Comparison of ENCODE assay signal across 8 mouse cellular contexts in the genomic region with DNA sequence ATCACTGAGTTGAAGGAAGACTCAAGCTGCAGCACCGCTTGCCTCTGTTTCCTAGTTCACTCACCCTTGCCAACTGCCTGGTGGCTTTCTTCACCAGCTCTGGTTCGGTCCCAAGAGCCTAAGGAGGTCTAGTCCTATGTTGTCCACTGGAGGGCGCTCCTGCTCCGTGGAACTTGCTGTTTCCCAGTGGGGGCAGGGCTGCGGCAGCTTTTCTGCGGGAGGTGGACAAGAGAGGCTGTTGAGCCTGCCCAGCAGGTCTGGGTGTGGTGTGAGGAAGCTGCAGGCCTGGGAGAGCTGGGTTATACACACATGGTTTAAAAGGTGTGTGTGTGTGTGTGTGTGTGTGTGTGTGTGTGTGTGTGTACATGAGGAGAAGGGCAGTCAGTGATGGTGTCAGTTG. TPM values are rescaled to one million over a fixed set of nuclear protein-coding genes. Genes with fewer than 3 reads are reported as not detected.
DNase-seq lines count a peak whose midpoint lies in the region; ATAC-seq and TF ChIP-seq lines count a peak whose summit lies in the region.

No protein-coding gene starts in this region.

- H3K4me1 ChIP-seq in hindbrain, embryonic 10.5 days (replicated peaks) = peaks cover 27% of the 10 kb centered on the region
- peaks cover 11% of the 10 kb centered on the region; the same call in 1 of the 2 replicates for H3K4me1 ChIP-seq in small intestine, adult 2 months (ENCODE audit: control insufficient read depth, insufficient read depth, insufficient read length, low read length)

- peaks cover under 1% of the 10 kb centered on the region; the same call in 1 of the 2 replicates for H3K27me3 ChIP-seq in hindbrain, embryonic 10.5 days (ENCODE audit: insufficient read depth, poor library complexity, severe bottlenecking)
- H3K27me3 ChIP-seq in small intestine, adult 2 months (ENCODE audit: control insufficient read depth, insufficient read depth, low read length) = no peaks in the 10 kb centered on the region

- ATAC-seq in megakaryocyte, adult 5-6 weeks (ENCODE audit: poor library complexity, severe bottlenecking) = peak; percentile 94
- ATAC-seq in erythroid progenitor cell, adult 5-6 weeks (replicated peaks; ENCODE audit: low FRiP score, poor library complexity, severe bottlenecking) = no peak

- no peaks in the 10 kb centered on the region for H3K9me3 ChIP-seq in hindbrain, embryonic 10.5 days

- peak; percentile 92; the same call in 1 of the 2 replicates for TF ChIP-seq CTCF in small intestine, adult 2 months (IDR thresholded peaks at IDR 0.05; ENCODE audit: extremely low read depth, insufficient read length, insufficient replicate concordance, low read depth, low read length)

- no peaks in the 10 kb centered on the region for H3K36me3 ChIP-seq in hindbrain, embryonic 10.5 days
- H3K36me3 ChIP-seq in small intestine, adult 2 months (ENCODE audit: control insufficient read depth, insufficient read depth, low read length) = no peaks in the 10 kb centered on the region

- peak; percentile 87 for DNase-seq in MN1 (ENCODE audit: low spot score)
- DNase-seq in brain, adult 2 months (ENCODE audit: low read depth, low spot score) = peak; percentile 86
- peak; percentile 69 for DNase-seq in fibroblast of lung, adult 2 months (ENCODE audit: low read depth)
- peak; percentile 80 for DNase-seq in hindbrain, embryonic 10.5 days (ENCODE audit: low spot score)
- DNase-seq in layer of hippocampus, adult 9-11 months = peak; percentile 71

- no peak for TF ChIP-seq POLR2A in small intestine, adult 2 months (IDR thresholded peaks at IDR 0.05; ENCODE audit: low read depth, low read length)

- no peak overlapping the region for H3K4me3 ChIP-seq in hindbrain, embryonic 10.5 days
- H3K4me3 ChIP-seq in small intestine, adult 2 months (ENCODE audit: low read depth, low read length) = no peak overlapping the region

- 6% methylated on average over 6 of the region's 6 CpGs for WGBS in hindbrain, embryonic 10.5 days
- 2% methylated on average over 6 of the region's 6 CpGs for WGBS in small intestine, adult 2 months

- H3K27ac ChIP-seq in hindbrain, embryonic 10.5 days = no peak overlapping the region
- H3K27ac ChIP-seq in small intestine, adult 2 months (ENCODE audit: insufficient read depth, low read depth, low read length) = no peak overlapping the region

RNA-seq across cellular contexts. Expression of gene 6030408B16Rik, which starts 34.3 kb away (rescaled TPM):
- polyA plus RNA-seq in hindbrain, embryonic 10.5 days (2016; fragmentation: Nextera tagmentation; extraction: Ambion mirVana) = 0.27 and 0.39 TPM in 2 replicates
- total RNA-seq in megakaryocyte, adult 5-6 weeks (2015) = not detected in 2 replicates
- not detected in 2 replicates for total RNA-seq in megakaryocyte, adult 5-6 weeks (2017)
- 0.14 and 0.24 TPM in 2 replicates for polyA plus RNA-seq in small intestine, adult 2 months (2012; rRNA removed)
- total RNA-seq in erythroid progenitor cell, adult 5-6 weeks (2015; ENCODE audit: low replicate concordance) = not detected in 2 replicates
- not detected in 2 replicates for total RNA-seq in erythroid progenitor cell, adult 5-6 weeks (2017; ENCODE audit: low replicate concordance)

RNA-seq across cellular contexts. Expression of gene Krt80, which starts 42.7 kb away (rescaled TPM):
- polyA plus RNA-seq in hindbrain, embryonic 10.5 days (2016; fragmentation: Nextera tagmentation; extraction: Ambion mirVana) = 0.16 TPM in 1 of 2 replicates, not detected in the other
- total RNA-seq in megakaryocyte, adult 5-6 weeks (2015) = 44.3 and 45.8 TPM in 2 replicates
- total RNA-seq in megakaryocyte, adult 5-6 weeks (2017) = 31.7 and 37.8 TPM in 2 replicates
- 0.61 and 2.5 TPM in 2 replicates for polyA plus RNA-seq in small intestine, adult 2 months (2012; rRNA removed)
- total RNA-seq in erythroid progenitor cell, adult 5-6 weeks (2015; ENCODE audit: low replicate concordance) = 0.42 and 4.7 TPM in 2 replicates
- 0.90 and 2.5 TPM in 2 replicates for total RNA-seq in erythroid progenitor cell, adult 5-6 weeks (2017; ENCODE audit: low replicate concordance)

RNA-seq across cellular contexts. Expression of gene Atg101, which starts 43.2 kb away (rescaled TPM):
- 79.0 and 82.1 TPM in 2 replicates for polyA plus RNA-seq in hindbrain, embryonic 10.5 days (2016; fragmentation: Nextera tagmentation; extraction: Ambion mirVana)
- 8.2 and 12.1 TPM in 2 replicates for total RNA-seq in megakaryocyte, adult 5-6 weeks (2015)
- 53.3 and 58.0 TPM in 2 replicates for total RNA-seq in megakaryocyte, adult 5-6 weeks (2017)
- polyA plus RNA-seq in small intestine, adult 2 months (2012; rRNA removed) = 13.7 and 38.4 TPM in 2 replicates
- 1.4 TPM in 1 of 2 replicates, not detected in the other for total RNA-seq in erythroid progenitor cell, adult 5-6 weeks (2015; ENCODE audit: low replicate concordance)
- 5.8 and 11.4 TPM in 2 replicates for total RNA-seq in erythroid progenitor cell, adult 5-6 weeks (2017; ENCODE audit: low replicate concordance)

Comparison
In these comparisons a context has a peak if more than half of its experiments do, and no peak if none do; other contexts are left out.
1. RNA of gene Krt80, which starts 42.7 kb away (total RNA-seq): 31.7 to 45.8 TPM in megakaryocyte, adult 5-6 weeks; 0.42 to 4.7 TPM in erythroid progenitor cell, adult 5-6 weeks; every median in the first group is over 4 times any median in the second.
2. Peak in every context shown above with its lines, with median percentiles within 50 percentile points of each other: DNase-seq.